ENCODE assay signal across 8 mouse cellular contexts in the genomic region with DNA sequence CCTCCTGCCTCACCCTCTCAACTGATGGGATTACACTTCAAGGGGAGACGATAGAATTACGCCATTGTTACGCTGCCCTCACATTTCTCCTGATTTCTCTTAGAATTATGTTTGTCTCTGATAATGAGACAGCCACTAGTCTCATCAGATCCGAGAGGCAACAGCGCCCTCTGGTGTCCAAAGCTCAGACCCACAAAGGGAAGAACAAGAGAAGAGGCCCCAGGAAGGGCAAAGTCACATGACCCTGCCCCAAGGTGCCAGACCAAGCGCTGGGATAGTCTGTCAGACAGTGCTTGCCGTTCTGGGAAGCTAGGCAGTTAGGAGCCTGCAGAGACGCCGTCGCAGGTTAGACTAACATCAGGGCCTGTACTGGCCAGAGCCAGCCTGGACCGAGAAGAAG. TPM values are rescaled to one million over a fixed set of nuclear protein-coding genes. Genes with fewer than 3 reads are reported as not detected.
DNase-seq lines count a peak whose midpoint lies in the region; ATAC-seq and TF ChIP-seq lines count a peak whose summit lies in the region.

No protein-coding gene starts in this region.

- DNase-seq in CD4-positive, CD25-positive, alpha-beta regulatory T cell, adult 2 months (ENCODE audit: low read depth, low spot score): peak; percentile 96
- peak; percentile 70 for DNase-seq in brain, embryonic 18.5 days (ENCODE audit: low read depth, low spot score)
- DNase-seq in kidney, postnatal 0 days (ENCODE audit: low spot score): peak; percentile 92
- peak; percentile 93 for DNase-seq in liver, embryonic 11.5 days (ENCODE audit: low spot score)
- DNase-seq in naive thymus-derived CD4-positive, alpha-beta T cell, adult 2 months (ENCODE audit: low read depth): peak; percentile 97
- peak; percentile 96 for DNase-seq in splenic B cell, adult 2 months (ENCODE audit: low read depth, low spot score)

- peak overlapping the region; percentile 66 for H3K4me2 ChIP-seq in heart, embryonic 13.5 days
- H3K4me2 ChIP-seq in kidney, postnatal 0 days (ENCODE audit: low read length): peak overlapping the region; percentile 27; the same call in 1 of the 2 replicates
- H3K4me2 ChIP-seq in liver, embryonic 11.5 days: peak overlapping the region; percentile 51

- ATAC-seq in erythroid progenitor cell, adult 5-6 weeks (replicated peaks; ENCODE audit: low FRiP score, poor library complexity, severe bottlenecking): peak; percentile 71
- ATAC-seq in heart, embryonic 13.5 days (ENCODE audit: extremely low read depth, insufficient number of reproducible peaks, low FRiP score, low TSS enrichment): peak; percentile 81; the same call in 1 of the 2 replicates
- peak; percentile 78 for ATAC-seq in kidney, postnatal 0 days (replicated peaks; ENCODE audit: low FRiP score, low read depth)
- peak; percentile 62 for ATAC-seq in liver, embryonic 11.5 days (replicated peaks; ENCODE audit: low FRiP score)

- TF ChIP-seq CTCF in kidney, postnatal 0 days (IDR thresholded peaks at IDR 0.05; ENCODE audit: low read depth): peak; percentile 96

- WGBS in heart, embryonic 13.5 days: 3% methylated on average over 11 of the region's 11 CpGs
- WGBS in kidney, postnatal 0 days: 2% methylated on average over 11 of the region's 11 CpGs
- 4% methylated on average over 11 of the region's 11 CpGs for WGBS in liver, embryonic 11.5 days

- H3K9me3 ChIP-seq in heart, embryonic 13.5 days: no peaks in the 10 kb centered on the region
- H3K9me3 ChIP-seq in kidney, postnatal 0 days (replicated peaks; ENCODE audit: low read length): no peaks in the 10 kb centered on the region
- no peaks in the 10 kb centered on the region for H3K9me3 ChIP-seq in liver, embryonic 11.5 days (ENCODE audit: control insufficient read depth, low read length)

- peaks cover 32% of the 10 kb centered on the region for H3K27me3 ChIP-seq in heart, embryonic 13.5 days (replicated peaks)
- no peaks in the 10 kb centered on the region for H3K27me3 ChIP-seq in kidney, postnatal 0 days (ENCODE audit: insufficient read depth, low read length)
- H3K27me3 ChIP-seq in liver, embryonic 11.5 days (replicated peaks; ENCODE audit: control insufficient read depth, insufficient read depth, low read length): no peaks in the 10 kb centered on the region
- no peaks in the 10 kb centered on the region for H3K27me3 ChIP-seq in splenic B cell, adult 2 months (ENCODE audit: control insufficient read depth, insufficient read depth, low read length, poor library complexity, severe bottlenecking)

- H3K9ac ChIP-seq in heart, embryonic 13.5 days: peak overlapping the region; percentile 77
- no peak overlapping the region for H3K9ac ChIP-seq in kidney, postnatal 0 days (ENCODE audit: low read depth, low read length)
- peak overlapping the region; percentile 7; the same call in 1 of the 2 replicates for H3K9ac ChIP-seq in liver, embryonic 11.5 days (ENCODE audit: low read depth, low read length)

- H3K4me3 ChIP-seq in heart, embryonic 13.5 days: peak overlapping the region; percentile 30
- no peak overlapping the region for H3K4me3 ChIP-seq in kidney, postnatal 0 days (replicated peaks; ENCODE audit: low read depth, low read length)
- H3K4me3 ChIP-seq in liver, embryonic 11.5 days (ENCODE audit: low read depth, low read length): no peak overlapping the region

- H3K36me3 ChIP-seq in heart, embryonic 13.5 days: no peaks in the 10 kb centered on the region
- H3K36me3 ChIP-seq in kidney, postnatal 0 days (ENCODE audit: insufficient read depth, low read length): no peaks in the 10 kb centered on the region
- no peaks in the 10 kb centered on the region for H3K36me3 ChIP-seq in liver, embryonic 11.5 days (ENCODE audit: control insufficient read depth, insufficient read depth, low read length)
- H3K36me3 ChIP-seq in splenic B cell, adult 2 months (ENCODE audit: control insufficient read depth, insufficient read depth, low read length, poor library complexity, severe bottlenecking): no peaks in the 10 kb centered on the region

- H3K27ac ChIP-seq in heart, embryonic 13.5 days (replicated peaks): no peak overlapping the region
- H3K27ac ChIP-seq in kidney, postnatal 0 days: no peak overlapping the region
- H3K27ac ChIP-seq in liver, embryonic 11.5 days (ENCODE audit: low read depth, low read length): no peak overlapping the region

- H3K4me1 ChIP-seq in heart, embryonic 13.5 days: peaks cover 8% of the 10 kb centered on the region
- H3K4me1 ChIP-seq in kidney, postnatal 0 days (replicated peaks; ENCODE audit: insufficient read depth, low read length): no peaks in the 10 kb centered on the region
- peaks cover 20% of the 10 kb centered on the region for H3K4me1 ChIP-seq in liver, embryonic 11.5 days (replicated peaks; ENCODE audit: control insufficient read depth, insufficient read depth, low read length)

RNA-seq across cellular contexts. Expression of a gene that starts 2.3 kb away (rescaled TPM):
- 34.6 and 46.1 TPM in 2 replicates for total RNA-seq in erythroid progenitor cell, adult 5-6 weeks (2015; ENCODE audit: low replicate concordance)
- 46.2 and 46.5 TPM in 2 replicates for total RNA-seq in erythroid progenitor cell, adult 5-6 weeks (2017; ENCODE audit: low replicate concordance)
- polyA plus RNA-seq in heart, embryonic 13.5 days (2015; fragmentation: Nextera tagmentation; extraction: Ambion mirVana): 16.3 and 17.2 TPM in 2 replicates
- polyA plus RNA-seq in kidney, postnatal 0 days (2015; fragmentation: Nextera tagmentation; extraction: Ambion mirVana): 23.9 and 25.2 TPM in 2 replicates
- polyA plus RNA-seq in liver, embryonic 11.5 days (2014; fragmentation: Nextera tagmentation; extraction: Ambion mirVana): 45.2 and 47.7 TPM in 2 replicates

RNA-seq across cellular contexts. Expression of a gene that starts 27.8 kb away (rescaled TPM):
- not detected in 2 replicates for total RNA-seq in erythroid progenitor cell, adult 5-6 weeks (2015; ENCODE audit: low replicate concordance)
- total RNA-seq in erythroid progenitor cell, adult 5-6 weeks (2017; ENCODE audit: low replicate concordance): not detected in 2 replicates
- polyA plus RNA-seq in heart, embryonic 13.5 days (2015; fragmentation: Nextera tagmentation; extraction: Ambion mirVana): not detected in 2 replicates
- polyA plus RNA-seq in kidney, postnatal 0 days (2015; fragmentation: Nextera tagmentation; extraction: Ambion mirVana): not detected in 2 replicates
- not detected in 2 replicates for polyA plus RNA-seq in liver, embryonic 11.5 days (2014; fragmentation: Nextera tagmentation; extraction: Ambion mirVana)

RNA-seq across cellular contexts. Expression of a gene that starts 32.0 kb away (rescaled TPM):
- total RNA-seq in erythroid progenitor cell, adult 5-6 weeks (2015; ENCODE audit: low replicate concordance): not detected in 2 replicates
- not detected in 2 replicates for total RNA-seq in erythroid progenitor cell, adult 5-6 weeks (2017; ENCODE audit: low replicate concordance)
- polyA plus RNA-seq in heart, embryonic 13.5 days (2015; fragmentation: Nextera tagmentation; extraction: Ambion mirVana): not detected in 2 replicates
- 0.29 and 0.34 TPM in 2 replicates for polyA plus RNA-seq in kidney, postnatal 0 days (2015; fragmentation: Nextera tagmentation; extraction: Ambion mirVana)
- polyA plus RNA-seq in liver, embryonic 11.5 days (2014; fragmentation: Nextera tagmentation; extraction: Ambion mirVana): 0.66 and 0.92 TPM in 2 replicates

RNA-seq across cellular contexts. Expression of a gene that starts 35.2 kb away (rescaled TPM):
- total RNA-seq in erythroid progenitor cell, adult 5-6 weeks (2015; ENCODE audit: low replicate concordance): not detected in 2 replicates
- not detected in 2 replicates for total RNA-seq in erythroid progenitor cell, adult 5-6 weeks (2017; ENCODE audit: low replicate concordance)
- polyA plus RNA-seq in heart, embryonic 13.5 days (2015; fragmentation: Nextera tagmentation; extraction: Ambion mirVana): not detected in 2 replicates
- not detected in 2 replicates for polyA plus RNA-seq in kidney, postnatal 0 days (2015; fragmentation: Nextera tagmentation; extraction: Ambion mirVana)
- polyA plus RNA-seq in liver, embryonic 11.5 days (2014; fragmentation: Nextera tagmentation; extraction: Ambion mirVana): not detected in 2 replicates

RNA-seq across cellular contexts. Expression of a gene that starts 49.7 kb away (rescaled TPM):
- total RNA-seq in erythroid progenitor cell, adult 5-6 weeks (2015; ENCODE audit: low replicate concordance): not detected in 2 replicates
- total RNA-seq in erythroid progenitor cell, adult 5-6 weeks (2017; ENCODE audit: low replicate concordance): not detected in 2 replicates
- polyA plus RNA-seq in heart, embryonic 13.5 days (2015; fragmentation: Nextera tagmentation; extraction: Ambion mirVana): not detected in 2 replicates
- 0.04 TPM in 1 of 2 replicates, not detected in the other for polyA plus RNA-seq in kidney, postnatal 0 days (2015; fragmentation: Nextera tagmentation; extraction: Ambion mirVana)
- not detected in 2 replicates for polyA plus RNA-seq in liver, embryonic 11.5 days (2014; fragmentation: Nextera tagmentation; extraction: Ambion mirVana)
